Mouse (Mus musculus) thymus, adult 2 months (tissue): Measurements from ENCODE around the gene Dcakd. TPM values are rescaled to one million over a fixed set of nuclear protein-coding genes. Genes with fewer than 3 reads are reported as not detected.

Experiments used
- DNase-seq: peaks from one replicate; pipeline ENCODE4 v3.0.0; 2021
- H3K27ac ChIP-seq: fragments of 200-500 bp; 2 replicates; pipeline ENCODE4 v1.5.1; 2012; ENCODE audit warnings: low read length, control low read depth; ENCODE audit not compliant: control insufficient read depth, insufficient read depth
- H3K27me3 ChIP-seq: fragments of 200-500 bp; 2 replicates; pipeline ENCODE4 v1.6.1; 2012; ENCODE audit warnings: mild to moderate bottlenecking, low read length, moderate library complexity, mixed read lengths; ENCODE audit not compliant: control insufficient read depth, insufficient read depth
- H3K36me3 ChIP-seq: fragments of 200-500 bp; 2 replicates; pipeline ENCODE4 v1.6.1; 2012; ENCODE audit warnings: mild to moderate bottlenecking, low read length, moderate library complexity; ENCODE audit not compliant: control insufficient read depth, insufficient read depth
- H3K4me1 ChIP-seq: fragments of 200-500 bp; replicated peaks from 2 replicates; pipeline ENCODE4 v1.6.1; 2012; ENCODE audit warnings: low read length; ENCODE audit not compliant: control insufficient read depth, insufficient read depth
- H3K4me3 ChIP-seq: fragments of 200-500 bp; 2 replicates; pipeline ENCODE4 v1.5.1; 2012; ENCODE audit warnings: mild to moderate bottlenecking, low read length, control low read depth, moderate library complexity; ENCODE audit not compliant: control insufficient read depth, insufficient read depth
- CTCF ChIP-seq: fragments of 200-500 bp; IDR thresholded peaks from 2 replicates; pipeline ENCODE4 v1.5.1; 2012; ENCODE audit warnings: mild to moderate bottlenecking, control low read depth, low read length, moderate library complexity, borderline replicate concordance; ENCODE audit not compliant: control insufficient read depth, poor library complexity, insufficient read depth; ENCODE audit errors: extremely low read depth
- POLR2A ChIP-seq: fragments of 200-500 bp; IDR thresholded peaks from 2 replicates; pipeline ENCODE4 v1.6.1; 2012; ENCODE audit warnings: mild to moderate bottlenecking, low read length, control low read depth, moderate library complexity; ENCODE audit not compliant: control insufficient read depth, poor library complexity, insufficient read depth; ENCODE audit errors: extremely low read depth
- WGBS: fragments of 180-500 bp; shearing (Covaris S2); methylation state at CpG from one replicate; pipeline ENCODE4 v1.1.7; 2018; 5-methylcytosine and 5-hydroxymethylcytosine counted together
- polyA plus RNA-seq: library from polyadenylated mRNA; depleted of rRNA; stranded (reverse); fragments of >200 nt; gene quantifications from 2 replicates; pipeline ENCODE4 v1.2.3, GENCODE M21; 2012; rRNA removed

Dcakd gene
- polyA plus RNA-seq, 1 experiment: 77.5 TPM

DNA sequence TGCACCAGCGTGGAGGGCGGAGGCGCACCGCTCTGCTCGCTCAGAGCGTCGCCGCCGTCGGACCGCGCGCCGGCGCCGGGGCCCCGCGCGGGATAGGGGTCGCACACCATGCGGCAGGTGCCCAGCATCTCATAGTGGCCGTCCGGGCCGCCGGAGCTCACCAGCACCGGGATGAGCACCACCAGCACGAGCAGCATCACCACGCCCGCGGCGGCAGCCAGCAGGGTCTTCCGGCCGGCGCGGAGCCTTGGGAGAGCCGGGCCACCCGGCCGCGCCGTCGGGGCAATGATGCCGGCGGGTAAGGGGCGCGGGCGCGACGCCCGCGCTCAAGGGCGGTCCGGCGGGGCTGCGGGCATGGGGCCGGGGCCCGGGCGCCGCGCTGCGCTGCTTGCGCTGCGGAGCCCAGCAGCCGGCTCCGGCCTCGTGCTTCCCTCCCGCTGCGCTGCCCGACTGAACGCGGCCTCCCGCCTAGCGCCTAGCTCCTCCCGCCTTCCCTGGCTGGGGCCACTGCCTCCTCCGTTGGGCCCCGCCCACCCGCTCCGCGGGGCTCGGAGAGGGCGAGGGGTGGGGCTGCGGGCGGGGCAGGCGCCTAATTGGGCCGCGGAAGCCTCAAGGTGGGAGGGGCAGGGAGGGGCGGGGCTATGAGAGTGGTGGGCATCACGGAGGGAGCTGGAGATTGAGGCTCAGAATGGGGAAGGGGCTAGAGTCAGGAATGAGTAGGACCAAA is 81.7 kb downstream of the Dcakd start, which contains the start of gene C1ql1:
Gene C1ql1 (minus strand): TSS at position 424 of the 727 bp plus-strand sequence.
- peak within 1 kb of the TSS; percentile 17; the same call in 1 of the 2 replicates for H3K4me3 ChIP-seq
- no peak within 1 kb of the TSS for H3K27ac ChIP-seq
- 7% methylated on average over 86 of the region's 87 CpGs for WGBS

DNA sequence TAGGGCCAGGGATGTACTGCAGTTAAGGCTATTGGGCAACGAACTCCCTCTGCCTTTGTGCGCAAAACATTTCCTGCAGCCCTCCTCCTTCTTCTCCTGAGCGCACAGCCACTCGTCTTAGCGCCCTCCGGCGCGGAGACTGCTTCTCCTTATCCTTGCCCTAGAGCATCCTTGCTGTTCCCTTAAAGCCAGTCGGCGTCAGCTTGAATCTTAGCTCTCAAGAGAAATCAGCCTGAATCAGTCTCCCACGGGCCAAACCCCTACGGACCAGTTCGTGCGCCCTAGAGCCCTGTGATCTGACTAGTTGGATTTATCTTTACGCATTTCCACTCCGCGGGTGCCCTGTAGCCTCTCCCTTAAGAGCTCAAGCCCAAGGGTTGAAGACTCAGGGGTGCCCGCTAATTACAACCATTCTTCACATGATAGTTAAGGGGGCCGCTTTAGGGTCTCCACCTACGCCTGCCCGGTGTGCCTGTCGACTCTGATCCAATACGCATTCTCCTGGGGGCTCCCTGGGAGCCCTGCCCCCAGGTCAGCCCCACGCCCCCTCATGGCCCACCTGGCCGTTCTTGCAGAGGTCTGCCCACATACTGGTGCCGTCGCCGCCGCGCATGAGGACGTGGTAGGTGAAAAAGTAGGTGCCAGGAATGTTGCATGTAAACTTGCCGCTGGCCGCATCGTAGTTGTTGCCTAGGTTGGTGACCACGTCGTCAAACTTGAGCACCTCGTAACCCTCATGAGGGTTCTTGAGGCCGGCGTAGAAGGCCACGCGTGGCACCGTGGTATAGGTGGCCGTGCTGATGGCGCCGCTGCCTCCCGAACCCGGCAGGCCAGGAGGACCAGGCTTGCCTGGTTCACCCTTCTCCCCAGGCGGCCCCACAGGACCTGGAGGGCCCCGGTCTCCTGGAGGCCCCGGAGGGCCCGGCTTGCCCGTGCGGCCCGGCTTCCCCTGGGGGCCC is 82.5 kb downstream of the Dcakd start:
- 12% methylated on average over 54 of the region's 54 CpGs for WGBS
- H3K4me3 ChIP-seq: 0 out of 2 replicates have a peak overlapping the region, but pooled peaks have one; percentile 8

More for the DNA sequence above, 81.7 kb downstream of the Dcakd start, which contains the start of gene C1ql1:
- Histone ChIP-seq H3K4me1 (peaks cover 9% of the 10 kb centered on the region), H3K36me3 (no peaks in the 10 kb centered on the region), H3K27me3 (peaks cover 38% of the 10 kb centered on the region)
- peak; percentile 78 for DNase-seq
- no peak for TF ChIP-seq POLR2A
- no peak for TF ChIP-seq CTCF

More for the DNA sequence above, 82.5 kb downstream of the Dcakd start:
- no peak for DNase-seq
- Histone ChIP-seq H3K27ac (no peak overlapping the region), H3K4me1 (peaks cover 9% of the 10 kb centered on the region), H3K27me3 (peaks cover 38% of the 10 kb centered on the region), H3K36me3 (no peaks in the 10 kb centered on the region)
- TF ChIP-seq CTCF (no peak), POLR2A (no peak)

Other genes starting within 250 kb of the Dcakd start
- gene Gjc1, start 208.6 kb downstream of the Dcakd start, polyA plus RNA-seq: 1.4 and 1.7 TPM in 2 replicates
- gene Higd1b, start 192.5 kb downstream of the Dcakd start, polyA plus RNA-seq: 0.36 and 1.4 TPM in 2 replicates
- gene Eftud2, start 147.3 kb downstream of the Dcakd start, polyA plus RNA-seq: 215 and 245 TPM in 2 replicates
- 0.28 TPM in 1 of 2 replicates, not detected in the other for gene Ccdc103, start 147.1 kb downstream of the Dcakd start, polyA plus RNA-seq
- not detected in 2 replicates for gene Fam187a, start 143.2 kb downstream of the Dcakd start, polyA plus RNA-seq
- 0.94 and 1.1 TPM in 2 replicates for gene Gfap, start 127.4 kb downstream of the Dcakd start, polyA plus RNA-seq
- gene Kif18b, start 103.2 kb downstream of the Dcakd start, polyA plus RNA-seq: 45.1 and 60.0 TPM in 2 replicates
- 0.08 and 0.20 TPM in 2 replicates for gene C1ql1, start 81.6 kb downstream of the Dcakd start, polyA plus RNA-seq
- gene Nmt1, start 143 bp downstream of the Dcakd start, polyA plus RNA-seq: 52.5 and 60.8 TPM in 2 replicates
- 3.9 and 5.4 TPM in 2 replicates for gene Plcd3, start 73.3 kb upstream of the Dcakd start, polyA plus RNA-seq
- gene Acbd4, start 73.3 kb upstream of the Dcakd start, polyA plus RNA-seq: 28.8 and 29.5 TPM in 2 replicates
- 18.2 and 18.4 TPM in 2 replicates for gene Hexim1, start 87.9 kb upstream of the Dcakd start, polyA plus RNA-seq
- 4.9 and 6.9 TPM in 2 replicates for gene Hexim2, start 104.1 kb upstream of the Dcakd start, polyA plus RNA-seq
- 235 and 264 TPM in 2 replicates for gene Fmnl1, start 142.8 kb upstream of the Dcakd start, polyA plus RNA-seq
- 0.23 and 0.35 TPM in 2 replicates for gene 1700023F06Rik, start 180.2 kb upstream of the Dcakd start, polyA plus RNA-seq
- gene Spata32, start 190.1 kb upstream of the Dcakd start, polyA plus RNA-seq: not detected in 2 replicates
- gene Map3k14, start 239.1 kb upstream of the Dcakd start, polyA plus RNA-seq: 40.7 and 41.3 TPM in 2 replicates